Mouse (Mus musculus) embryonic stem cell, embryonic (primary cell): ENCODE measurements around the gene Tmem35b.

Source experiments
- CTCF ChIA-PET, 4 experiments: fragments of 300-600 bp in 2 of 4; fragments of 350-600 bp in 2 of 4; sonication (Branson Sonifier 250); formaldehyde crosslinking; loops; one replicate each; lab custom pipeline; 2022; ENCODE audit warnings: inconsistent platforms in 2 of 4; lab: Charles Lee
- POLR2A ChIA-PET, 4 experiments: fragments of 300-600 bp in 2 of 4; fragments of 350-600 bp in 2 of 4; sonication (Branson Sonifier 250); formaldehyde crosslinking; loops; one replicate each; lab custom pipeline; 2022; ENCODE audit warnings: antibody characterized with exemption in 4 of 4, inconsistent platforms in 1 of 4; lab: Charles Lee

Tmem35b gene

DNA sequence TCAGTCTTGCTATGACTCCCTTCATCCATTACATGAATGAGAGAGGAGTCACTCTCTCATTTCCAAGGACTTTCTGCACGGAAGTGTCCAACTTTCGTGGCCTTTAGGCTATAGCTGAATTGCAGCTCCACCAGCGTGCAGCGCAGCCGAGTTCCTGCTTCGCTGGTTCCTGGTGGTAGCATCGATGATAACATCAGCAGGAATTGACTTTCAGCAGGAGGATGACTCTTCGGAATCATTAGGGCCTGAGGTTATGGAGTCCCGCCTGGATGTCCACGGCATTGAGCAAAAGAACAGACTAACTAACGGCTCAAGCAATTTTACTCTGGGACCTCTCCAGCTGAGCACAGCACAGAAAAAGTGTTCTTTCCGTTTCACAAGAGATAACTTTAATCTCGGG lies 26.5 kb downstream of the Tmem35b start:
- ChIA-PET POLR2A (interaction anchor here in 3 of 4 experiments (0.6 to 1.6 kb wide), 15 partner anchors 9 to 119 kb away, joined by 3 to 5 read pairs (median 4); partner anchors contain the start of gene Smim12 (in 1 of the 3)), CTCF (interaction anchor here in 3 of 4 experiments (0.5 to 1.6 kb wide), 5 partner anchors 51 to 122 kb away, joined by 3 to 5 read pairs (median 3); partner anchors contain the start of gene Smim12 (in 1 of the 3))

DNA sequence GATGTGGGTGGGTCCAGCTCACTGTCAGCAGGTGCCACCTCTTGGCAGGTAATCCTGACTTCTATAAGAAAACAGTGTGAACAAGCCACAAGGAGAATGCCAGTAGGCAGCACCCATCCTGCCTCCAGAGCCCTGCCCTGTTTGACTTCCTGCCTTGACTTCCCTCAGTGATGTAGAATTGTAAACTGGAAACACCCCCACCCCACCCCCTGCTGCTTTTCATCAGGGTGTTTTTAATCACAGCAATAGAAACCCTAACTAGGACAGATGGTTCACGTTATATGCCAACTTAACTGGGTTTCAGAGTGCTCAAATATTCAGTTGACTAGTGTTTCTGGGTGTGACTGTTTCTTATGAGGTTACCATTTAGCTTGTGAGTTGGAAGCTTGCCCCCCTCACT lies 29.9 kb downstream of the Tmem35b start:
- POLR2A ChIA-PET, result interaction anchor here in 2 of 4 experiments (0.7 to 2.1 kb wide), 5 partner anchors 13 to 132 kb away, joined by 3 to 5 read pairs (median 4); partner anchors contain the start of genes Sfpq (in 1 of the 2) and Smim12 (in 1 of the 2)
- CTCF ChIA-PET, result interaction anchor here in 2 of 4 experiments (1.2 to 1.8 kb wide), 3 partner anchors 15 to 96 kb away, joined by 3 to 6 read pairs (median 5); no protein-coding TSS in a partner anchor

DNA sequence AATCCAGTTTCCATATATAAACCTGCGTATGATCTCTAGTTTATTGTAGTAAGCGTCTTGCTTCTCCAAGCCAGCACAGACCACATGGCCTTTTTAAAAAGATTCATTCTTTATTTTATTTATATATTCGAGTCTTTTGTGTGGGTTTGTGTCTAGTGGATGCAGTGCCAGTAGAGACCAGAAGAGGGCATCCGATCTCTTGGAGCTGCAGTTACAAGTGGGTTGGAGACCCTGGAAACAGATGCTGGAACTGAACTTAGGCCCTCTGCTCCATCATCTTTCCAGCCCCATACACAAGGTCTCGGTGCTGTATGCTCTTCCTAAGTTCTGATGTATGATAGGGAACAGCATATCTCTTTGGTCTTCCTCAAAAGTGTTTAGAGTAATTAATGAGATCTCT lies 32.3 kb downstream of the Tmem35b start:
- POLR2A ChIA-PET, result interaction anchor here in 3 of 4 experiments (0.7 to 2.0 kb wide), 12 partner anchors 9 to 185 kb away, joined by 3 to 6 read pairs (median 3); partner anchors contain the start of gene Smim12 (in 1 of the 3)
- CTCF ChIA-PET, result interaction anchor here (0.6 to 2.6 kb wide), 24 partner anchors 9 to 631 kb away, joined by 3 to 16 read pairs (median 4); partner anchors contain the start of gene Smim12 (in 3 of the 4)

DNA sequence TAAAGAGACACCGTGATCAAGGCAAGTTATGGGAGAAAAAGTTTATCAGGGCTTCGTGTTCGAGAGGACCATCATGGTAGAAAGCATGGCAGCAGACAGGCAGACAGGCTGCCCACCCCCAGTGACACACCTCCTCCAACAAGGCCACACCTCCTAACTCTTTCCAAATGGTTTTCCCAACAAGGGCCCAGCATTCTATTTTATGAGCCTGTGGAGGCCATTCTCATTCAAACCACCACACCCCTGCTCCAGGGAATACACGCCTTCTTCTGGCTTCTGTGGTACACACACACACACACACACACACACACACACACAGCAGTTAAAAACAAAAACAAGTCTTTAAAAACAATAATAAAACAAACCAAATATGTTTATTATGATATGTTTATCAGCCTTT lies 34.3 kb downstream of the Tmem35b start:
- POLR2A ChIA-PET, result interaction anchor here in 1 of 4 experiments (1.3 to 1.5 kb wide), 2 partner anchors 20 to 80 kb away, joined by 3 to 6 read pairs; no protein-coding TSS in a partner anchor
- CTCF ChIA-PET, result interaction anchor here in 3 of 4 experiments (0.6 to 2.4 kb wide), 6 partner anchors 11 to 107 kb away, joined by 3 to 16 read pairs (median 4); partner anchors contain the start of gene Smim12 (in 1 of the 3)

DNA sequence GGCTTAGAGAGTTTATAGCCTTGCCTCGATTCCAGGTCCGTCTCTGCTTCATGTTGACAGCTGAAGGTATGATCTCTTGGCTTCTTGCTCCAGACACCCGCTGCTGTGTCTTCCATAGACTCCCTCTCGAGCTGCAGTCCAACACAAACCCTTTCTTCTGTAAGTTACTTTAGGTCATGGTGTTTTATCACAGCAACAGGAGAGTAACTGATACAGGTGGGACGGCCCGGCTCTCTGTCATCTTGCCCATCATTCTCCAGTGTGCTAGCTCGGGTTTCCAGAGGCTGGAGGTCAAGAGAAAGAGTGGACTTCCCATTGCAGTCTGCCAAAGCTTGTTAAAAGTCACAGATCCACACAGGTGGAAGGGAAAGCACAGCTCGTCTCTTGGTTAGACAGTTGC lies 40.4 kb downstream of the Tmem35b start:
- ChIA-PET POLR2A (interaction anchor here in 2 of 4 experiments (1.2 to 2.6 kb wide), 4 partner anchors 8 to 94 kb away, joined by 3 to 5 read pairs (median 3); no protein-coding TSS in a partner anchor), CTCF (interaction anchor here in 3 of 4 experiments (0.7 to 2.5 kb wide), 5 partner anchors 8 to 208 kb away, joined by 3 to 6 read pairs (median 3); partner anchors contain the start of gene Smim12 (in 1 of the 3))

DNA sequence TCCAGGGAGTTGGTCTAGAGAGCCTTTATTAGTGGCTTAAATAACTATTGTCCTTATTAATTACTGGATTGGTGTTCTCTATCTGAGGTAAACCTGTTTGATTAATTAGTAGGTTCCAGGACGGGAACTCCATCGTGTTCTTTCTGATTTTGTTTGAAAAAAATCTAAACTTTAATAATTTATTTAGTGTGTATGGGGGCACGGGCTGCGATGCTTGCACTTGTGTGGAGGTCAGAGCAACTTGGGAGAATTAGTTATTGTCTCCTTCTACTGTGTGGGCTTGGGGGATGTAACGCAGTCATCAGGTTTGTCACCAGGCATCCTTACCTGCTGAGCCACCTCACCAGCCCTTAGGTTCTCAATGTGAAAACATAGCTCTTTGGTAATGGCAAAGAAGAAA lies 43.6 kb downstream of the Tmem35b start:
- CTCF ChIA-PET, result interaction anchor here in 1 of 4 experiments (1.2 kb wide), 1 partner anchor 69 kb away, joined by 8 read pairs; no protein-coding TSS in a partner anchor
- POLR2A ChIA-PET, result interaction anchor here (0.6 to 3.1 kb wide), 8 partner anchors 8 to 163 kb away, joined by 3 to 12 read pairs (median 4); partner anchors contain the start of gene Smim12 (in 1 of the 4)

DNA sequence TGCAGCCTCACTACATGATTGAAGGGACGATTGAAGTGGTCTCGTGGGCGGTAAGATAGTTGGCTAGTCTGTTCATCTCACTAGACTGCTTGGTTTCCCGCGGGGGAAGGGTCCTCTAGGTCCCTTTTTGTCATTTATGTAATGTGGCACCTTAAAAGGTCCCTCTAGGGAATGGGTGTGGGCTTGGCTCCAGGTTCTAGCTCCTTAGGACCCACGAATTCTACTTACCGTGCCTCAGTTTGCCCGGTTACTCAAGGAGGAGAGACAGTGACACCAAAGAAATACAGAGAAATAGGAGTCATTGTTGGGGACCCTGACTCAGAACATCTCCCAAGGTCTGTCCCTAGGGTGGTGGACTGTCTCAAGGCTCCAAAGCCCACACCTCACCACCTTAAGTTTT lies 44.2 kb downstream of the Tmem35b start:
- ChIA-PET CTCF (interaction anchor here in 3 of 4 experiments (0.6 to 1.7 kb wide), 7 partner anchors 9 to 323 kb away, joined by 3 to 8 read pairs (median 4); partner anchors contain the start of gene Smim12 (in 1 of the 3)), POLR2A (interaction anchor here (0.7 to 3.1 kb wide), 22 partner anchors 8 to 1019 kb away, joined by 3 to 12 read pairs (median 4); partner anchors contain the start of genes Smim12 (in 2 of the 4) and Sfpq (in 1 of the 4))

DNA sequence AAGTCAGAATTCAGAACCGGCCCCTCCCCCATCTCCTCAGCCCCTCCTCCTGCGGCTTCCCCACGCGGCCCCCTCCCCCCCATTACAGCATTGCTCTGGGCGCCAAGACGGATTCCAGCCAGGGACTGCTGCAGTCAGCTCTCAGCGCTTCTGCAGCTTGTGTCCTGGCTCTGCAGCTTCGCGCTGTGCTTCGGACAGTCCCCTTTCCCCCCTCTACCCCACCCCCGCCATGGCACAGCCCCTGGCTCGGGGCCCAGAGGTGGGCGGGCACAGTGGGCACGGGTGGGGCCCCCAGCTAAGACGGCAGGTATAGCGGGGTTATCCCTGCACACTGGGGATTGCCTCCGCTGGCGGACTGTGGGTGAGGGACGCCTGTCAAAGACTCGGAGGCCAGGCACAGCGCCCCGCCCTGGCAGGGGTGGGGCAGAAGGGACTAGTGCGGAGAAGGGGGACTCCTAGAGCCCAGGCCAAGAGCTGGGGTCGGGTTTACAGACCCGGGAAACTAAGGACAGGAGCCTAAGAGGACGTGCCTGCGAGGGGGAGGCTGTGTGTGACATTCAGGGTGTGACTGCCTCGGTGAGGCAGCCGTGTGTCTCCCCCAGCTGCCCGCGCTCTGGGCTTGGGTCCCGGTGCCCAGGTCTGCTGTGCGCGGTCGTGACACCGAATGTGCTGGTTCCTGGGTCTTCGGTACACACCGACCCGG lies 44.9 kb downstream of the Tmem35b start:
- CTCF ChIA-PET, result interaction anchor here (0.6 to 1.7 kb wide), 13 partner anchors 9 to 324 kb away, joined by 3 to 16 read pairs (median 4); partner anchors contain the start of gene Smim12 (in 3 of the 4)
- POLR2A ChIA-PET, result interaction anchor here (0.7 to 3.1 kb wide), 26 partner anchors 9 to 1020 kb away, joined by 3 to 12 read pairs (median 4); partner anchors contain the start of genes Smim12 (in 2 of the 4) and Sfpq (in 1 of the 4)

DNA sequence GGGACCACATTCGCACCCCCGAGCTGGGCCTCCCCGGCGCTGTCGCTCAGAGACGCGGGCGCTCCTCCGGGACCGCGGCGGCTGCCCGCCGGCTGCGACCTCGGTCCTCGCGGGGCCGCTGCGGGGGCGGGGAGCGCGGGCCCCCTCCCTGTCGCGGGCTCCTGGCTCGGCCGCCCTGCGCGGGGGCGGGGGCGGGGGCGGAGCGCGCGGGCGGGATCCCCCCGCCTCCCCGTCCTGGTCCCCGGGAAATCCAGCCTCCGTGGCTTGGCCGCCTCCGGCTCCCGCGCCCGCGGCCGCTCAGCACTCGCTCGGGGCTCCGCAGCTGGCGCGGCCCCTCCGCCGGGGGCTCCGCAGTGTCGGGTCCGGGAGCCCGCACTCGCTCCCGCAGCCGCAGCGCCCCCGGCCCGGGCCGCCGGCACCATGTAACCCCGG lies 45.4 kb downstream of the Tmem35b start, which contains the start of gene Dlgap3:
Gene Dlgap3 (plus strand): TSS at position 291 of the 432 bp plus-strand sequence.
- CTCF ChIA-PET, result interaction anchor here in 3 of 4 experiments (0.6 to 1.7 kb wide), 7 partner anchors 10 to 81 kb away, joined by 3 to 8 read pairs (median 3); partner anchors contain the start of gene Smim12 (in 2 of the 3)
- POLR2A ChIA-PET, result interaction anchor here in 3 of 4 experiments (0.7 to 3.1 kb wide), 19 partner anchors 10 to 612 kb away, joined by 3 to 12 read pairs (median 4); partner anchors contain the start of genes Sfpq (in 1 of the 3) and Smim12 (in 1 of the 3)

DNA sequence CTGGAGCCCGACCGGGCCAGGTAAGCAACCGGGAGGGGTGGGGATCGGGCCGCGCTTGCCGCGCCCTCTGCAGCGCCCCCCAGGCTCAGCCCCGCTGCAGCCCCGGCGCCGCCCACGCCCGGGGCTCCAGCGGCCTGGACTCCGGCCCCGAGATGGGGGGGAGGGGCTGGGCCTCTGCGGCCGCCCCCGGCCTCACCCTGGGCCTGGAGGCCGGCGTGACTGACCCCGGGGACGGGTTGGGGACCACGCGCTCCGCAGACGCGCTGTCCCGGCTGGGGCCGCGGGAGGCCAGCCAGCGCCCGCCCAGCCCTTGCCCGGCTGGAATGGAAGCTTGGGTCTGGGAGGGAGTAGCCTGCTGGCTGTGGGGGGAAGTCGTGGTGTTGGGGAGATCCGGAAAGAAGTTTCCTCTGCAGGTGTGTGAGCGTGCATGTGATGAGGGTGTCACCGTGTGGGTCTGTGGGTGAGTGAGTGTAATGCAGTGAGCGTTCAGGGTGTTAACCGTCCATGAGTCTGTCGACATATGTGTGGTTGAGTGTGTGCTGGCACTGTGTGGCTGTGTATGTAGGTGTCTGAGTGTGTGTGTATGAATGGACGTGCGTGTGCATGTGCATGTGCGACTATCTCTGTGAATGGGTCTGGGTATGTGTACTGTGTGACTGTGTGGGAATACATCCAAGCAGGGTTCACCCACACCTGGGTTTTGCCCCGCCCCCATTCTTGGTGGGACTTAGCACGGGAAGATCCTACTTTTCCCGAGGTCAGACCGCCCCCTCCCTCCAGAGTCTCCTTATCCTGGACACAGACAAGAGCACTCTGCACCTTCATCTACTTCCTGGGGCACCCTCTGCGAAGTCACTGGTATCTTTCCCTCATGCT lies 46.1 kb downstream of the Tmem35b start:
- ChIA-PET POLR2A (interaction anchor here in 3 of 4 experiments (0.8 to 5.9 kb wide), 14 partner anchors 9 to 177 kb away, joined by 3 to 35 read pairs (median 5); partner anchors contain the start of genes Sfpq (in 1 of the 3) and Smim12 (in 1 of the 3)), CTCF (interaction anchor here in 1 of 4 experiments (0.7 to 1.6 kb wide), 4 partner anchors 11 to 66 kb away, joined by 3 to 8 read pairs (median 4); no protein-coding TSS in a partner anchor)

DNA sequence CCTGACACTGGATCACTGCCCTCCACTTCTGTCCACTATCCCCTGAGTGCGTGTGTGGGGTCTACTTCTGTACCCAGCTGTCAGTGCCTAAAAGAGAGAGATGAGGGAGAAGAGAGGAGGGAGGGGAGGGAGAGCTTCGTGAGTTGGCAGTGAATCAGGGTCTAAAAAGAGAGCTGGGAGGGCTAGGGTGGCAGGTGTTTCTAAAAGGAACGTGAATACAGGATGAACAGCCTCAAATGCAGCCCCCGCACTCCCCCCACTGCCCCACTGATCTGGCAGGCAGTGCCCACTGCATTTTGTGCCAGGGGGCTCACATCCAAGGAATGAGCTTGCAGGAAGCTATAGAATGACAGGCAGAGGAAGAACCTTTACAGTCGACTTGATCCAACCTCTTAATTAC lies 47.4 kb downstream of the Tmem35b start:
- ChIA-PET CTCF (interaction anchor here in 3 of 4 experiments (0.7 to 1.6 kb wide), 3 partner anchors 14 to 176 kb away, joined by 3 to 4 read pairs (median 4); no protein-coding TSS in a partner anchor), POLR2A (interaction anchor here in 2 of 4 experiments (0.8 to 5.9 kb wide), 11 partner anchors 15 to 175 kb away, joined by 3 to 35 read pairs (median 4); partner anchors contain the start of gene Smim12 (in 1 of the 2))

DNA sequence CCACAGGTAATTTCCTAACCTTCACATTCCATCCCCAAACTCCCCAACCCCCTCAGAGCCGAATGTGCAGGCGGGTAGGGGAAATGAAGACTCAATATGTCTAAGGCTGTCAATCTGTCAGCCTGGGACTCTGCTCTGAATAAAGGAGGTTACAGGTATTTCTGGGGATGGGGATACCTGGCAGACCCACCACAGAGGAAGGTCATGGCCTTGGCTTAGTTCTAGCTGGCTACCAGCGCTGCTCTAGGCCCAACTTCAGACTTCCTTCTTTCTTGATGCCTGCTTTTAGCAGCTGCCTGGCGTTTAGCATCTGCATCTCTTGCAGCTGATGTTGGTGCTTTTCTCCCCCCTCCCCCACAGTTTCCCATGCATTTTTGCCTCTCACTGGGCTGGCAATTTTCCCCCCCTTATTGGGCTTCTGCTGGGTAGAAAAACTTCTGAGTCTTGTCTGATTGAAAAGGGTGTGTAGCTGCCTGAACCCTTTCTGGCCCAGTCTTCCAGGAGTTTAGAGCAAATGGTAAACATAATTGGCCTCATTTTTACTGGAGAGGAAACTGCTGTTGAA lies 47.9 kb downstream of the Tmem35b start:
- ChIA-PET CTCF (interaction anchor here (0.7 to 1.9 kb wide), 6 partner anchors 15 to 494 kb away, joined by 3 to 7 read pairs (median 4); partner anchors contain the start of gene Psmb2 (in 1 of the 4)), POLR2A (interaction anchor here in 3 of 4 experiments (0.6 to 5.9 kb wide), 16 partner anchors 14 to 179 kb away, joined by 3 to 35 read pairs (median 4); partner anchors contain the start of gene Smim12 (in 1 of the 3))

DNA sequence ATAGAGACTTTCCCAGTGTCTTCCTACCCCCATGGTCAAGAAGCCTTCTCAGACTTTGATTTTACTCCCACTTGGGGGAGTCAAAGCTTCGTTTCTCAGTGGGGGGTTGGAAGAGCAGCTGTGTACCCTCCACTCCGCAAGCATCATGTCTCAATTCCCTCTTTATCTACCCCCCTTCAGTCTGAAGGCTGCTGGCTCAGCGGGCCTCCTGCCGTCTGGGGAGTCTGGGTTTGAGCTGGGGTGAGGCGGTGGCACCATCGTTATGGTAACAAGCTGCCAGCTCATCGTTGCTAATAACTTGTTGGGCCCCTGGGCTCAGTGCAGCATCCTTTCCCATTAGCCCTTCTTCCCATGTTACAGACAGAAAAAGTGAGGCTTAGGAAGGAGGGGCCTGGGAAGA lies 48.6 kb downstream of the Tmem35b start:
- CTCF ChIA-PET, result interaction anchor here in 3 of 4 experiments (0.7 to 3.1 kb wide), 5 partner anchors 16 to 64 kb away, joined by 3 to 17 read pairs (median 7); no protein-coding TSS in a partner anchor
- POLR2A ChIA-PET, result interaction anchor here (0.6 to 5.9 kb wide), 18 partner anchors 8 to 178 kb away, joined by 3 to 35 read pairs (median 5); partner anchors contain the start of gene Smim12 (in 2 of the 4)

DNA sequence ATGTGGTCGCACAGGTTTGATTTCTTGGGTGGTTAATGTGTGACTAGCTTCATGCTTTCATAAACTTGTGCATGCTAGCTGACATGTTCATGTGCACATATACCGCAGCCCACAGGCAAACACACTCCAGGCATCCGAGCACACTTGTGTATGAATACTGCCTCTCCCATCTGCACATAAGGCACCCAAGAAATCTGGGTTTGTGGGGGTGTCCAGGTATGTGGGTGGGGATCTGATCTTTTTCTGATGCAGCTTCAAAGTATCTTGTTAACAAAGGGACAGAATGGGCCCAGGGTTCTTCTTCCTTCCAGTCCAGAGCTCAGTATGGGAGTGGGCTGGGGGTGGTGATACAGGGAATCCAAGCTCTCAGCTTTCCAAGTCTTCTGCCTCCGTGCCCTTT lies 49.1 kb downstream of the Tmem35b start:
- POLR2A ChIA-PET, result interaction anchor here (0.7 to 5.9 kb wide), 18 partner anchors 8 to 222 kb away, joined by 3 to 35 read pairs (median 4); partner anchors contain the start of genes Smim12 (in 2 of the 4) and Sfpq (in 1 of the 4)
- CTCF ChIA-PET, result interaction anchor here in 3 of 4 experiments (0.6 to 3.1 kb wide), 12 partner anchors 16 to 141 kb away, joined by 3 to 17 read pairs (median 4); partner anchors contain the start of genes Smim12 (in 2 of the 3) and Gja4 (in 1 of the 3)

DNA sequence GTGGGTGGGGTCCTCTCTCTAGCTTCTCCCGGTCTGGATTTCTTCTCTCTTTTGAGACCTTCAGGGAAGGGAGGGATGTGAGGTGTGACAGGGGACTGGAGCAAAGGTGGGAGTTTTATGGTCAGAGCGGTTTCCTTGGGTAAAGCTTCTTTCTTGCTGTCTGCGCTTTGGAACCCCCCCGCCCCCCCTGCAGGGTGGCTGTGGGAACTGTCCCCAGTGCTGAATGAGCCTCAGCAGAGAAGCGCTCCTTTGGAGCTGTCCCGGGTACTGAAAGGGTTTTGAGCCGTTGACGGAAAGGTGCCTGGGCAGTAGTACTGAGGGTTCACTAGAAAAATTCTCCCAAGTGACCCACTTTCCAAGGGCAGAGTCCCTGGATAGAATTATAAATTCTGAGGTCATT lies 50.0 kb downstream of the Tmem35b start:
- CTCF ChIA-PET, result interaction anchor here (0.6 to 3.1 kb wide), 14 partner anchors 17 to 198 kb away, joined by 3 to 17 read pairs (median 4); partner anchors contain the start of genes Smim12 (in 2 of the 4) and Gja4 (in 1 of the 4)
- POLR2A ChIA-PET, result interaction anchor here (0.6 to 5.9 kb wide), 27 partner anchors 9 to 853 kb away, joined by 3 to 35 read pairs (median 4); partner anchors contain the start of genes Smim12 (in 2 of the 4) and Sfpq (in 1 of the 4)
